Mouse (Mus musculus) embryonic facial prominence, embryonic 10.5 days (tissue): ENCODE data around the gene Rprd2. TPM values are rescaled to one million over a fixed set of nuclear protein-coding genes. Genes with fewer than 3 reads are reported as not detected.

Experiments
- DNase-seq: peaks from one replicate; pipeline ENCODE4 v3.0.0-alpha.2; 2017; ENCODE audit warnings: low spot score
- H3K27ac ChIP-seq: fragments of 300-500 bp; sonication (generic); replicated peaks from 2 replicates; pipeline ENCODE4 v1.5.1; 2016; ENCODE audit warnings: mild to moderate bottlenecking
- H3K27me3 ChIP-seq: fragments of 300-500 bp; sonication (generic); replicated peaks from 2 replicates; pipeline ENCODE4 v1.6.1; 2016; ENCODE audit warnings: low read depth, mild to moderate bottlenecking; ENCODE audit not compliant: poor library complexity, severe bottlenecking
- H3K36me3 ChIP-seq: fragments of 300-500 bp; sonication (generic); replicated peaks from 2 replicates; pipeline ENCODE4 v1.6.1; 2016; ENCODE audit warnings: mild to moderate bottlenecking, moderate library complexity
- H3K4me1 ChIP-seq: fragments of 300-500 bp; sonication (generic); 2 replicates; pipeline ENCODE4 v1.6.1; 2016
- H3K4me3 ChIP-seq: fragments of 300-500 bp; sonication (generic); 2 replicates; pipeline ENCODE4 v1.5.1; 2016; ENCODE audit warnings: mild to moderate bottlenecking, moderate library complexity
- H3K9me3 ChIP-seq: fragments of 300-500 bp; sonication (generic); 2 replicates; pipeline ENCODE4 v1.6.1; 2016; ENCODE audit warnings: mild to moderate bottlenecking
- WGBS: fragments of 180-500 bp; shearing (Covaris S2); methylation state at CpG from one replicate; pipeline ENCODE4 v1.1.7; 2016; 5-methylcytosine and 5-hydroxymethylcytosine counted together
- microRNA-seq: library from miRNA; unstranded; fragments of <30 nt; microRNA quantifications from one replicate; pipeline ENCODE4, GENCODE M21; 2017
- polyA plus RNA-seq: library from polyadenylated mRNA; unstranded; fragments of >200 nt; fragmentation: Nextera tagmentation; extraction: Ambion mirVana; gene quantifications from 2 replicates; pipeline ENCODE4 v1.2.1, GENCODE M21; 2016

Gene Rprd2
- polyA plus RNA-seq, 1 experiment from 2014 or later = 25.7 TPM

- 79% methylated on average over 7 of the region's 7 CpGs for WGBS
- Histone ChIP-seq H3K36me3 (peaks cover 18% of the 10 kb centered on the region), H3K4me3 (no peak overlapping the region), H3K9me3 (no peaks in the 10 kb centered on the region), H3K4me1 (peaks cover 7% of the 10 kb centered on the region; the same call in 1 of the 2 replicates), H3K27ac (no peak overlapping the region), H3K27me3 (no peaks in the 10 kb centered on the region)
- DNase-seq = no peak
Observed at GRCm38 (mm10) chr3:95730431-95730830, 88.2 kb downstream of the Rprd2 start.

GRCm38 (mm10) chr3:95728906-95729305, 89.8 kb downstream of the Rprd2 start:
- H3K27me3 ChIP-seq = no peaks in the 10 kb centered on the region
- 81% methylated on average over 2 of the region's 2 CpGs for WGBS

GRCm38 (mm10) chr3:95726696-95727358, 91.8 kb downstream of the Rprd2 start:
- Histone ChIP-seq H3K27ac (no peak overlapping the region), H3K27me3 (no peaks in the 10 kb centered on the region), H3K36me3 (no peaks in the 10 kb centered on the region), H3K9me3 (no peaks in the 10 kb centered on the region), H3K4me1 (peaks cover 3% of the 10 kb centered on the region; the same call in 1 of the 2 replicates), H3K4me3 (no peak overlapping the region)
- 61% methylated on average over 7 of the region's 7 CpGs for WGBS
- no peak for DNase-seq

More at GRCm38 (mm10) chr3:95728906-95729305, 89.8 kb downstream of the Rprd2 start:
- Histone ChIP-seq H3K27ac (no peak overlapping the region), H3K4me1 (peaks cover 3% of the 10 kb centered on the region; the same call in 1 of the 2 replicates), H3K4me3 (no peak overlapping the region), H3K36me3 (peaks cover 2% of the 10 kb centered on the region), H3K9me3 (no peaks in the 10 kb centered on the region)
- DNase-seq = no peak

- Histone ChIP-seq H3K27ac (no peak overlapping the region), H3K4me1 (peaks cover 3% of the 10 kb centered on the region; the same call in 1 of the 2 replicates), H3K27me3 (no peaks in the 10 kb centered on the region), H3K9me3 (no peaks in the 10 kb centered on the region), H3K4me3 (no peak overlapping the region), H3K36me3 (no peaks in the 10 kb centered on the region)
- WGBS = 86% methylated on average over 7 of the region's 7 CpGs
- no peak for DNase-seq
Observed at GRCm38 (mm10) chr3:95725863-95726262, 92.8 kb downstream of the Rprd2 start.

- 80% methylated on average over 3 of the region's 3 CpGs for WGBS
- Histone ChIP-seq H3K27ac (no peak overlapping the region), H3K4me1 (peaks cover 3% of the 10 kb centered on the region; the same call in 1 of the 2 replicates), H3K9me3 (no peaks in the 10 kb centered on the region), H3K4me3 (no peak overlapping the region), H3K27me3 (no peaks in the 10 kb centered on the region), H3K36me3 (no peaks in the 10 kb centered on the region)
- DNase-seq = no peak
Observed at GRCm38 (mm10) chr3:95722386-95722785, 96.3 kb downstream of the Rprd2 start.

- WGBS = 87% methylated on average over 2 of the region's 2 CpGs
Observed at GRCm38 (mm10) chr3:95718153-95718552, 100.5 kb downstream of the Rprd2 start.

GRCm38 (mm10) chr3:95716075-95716474, 102.6 kb downstream of the Rprd2 start:
- Histone ChIP-seq H3K4me3 (no peak overlapping the region), H3K4me1 (no peaks in the 10 kb centered on the region), H3K36me3 (0 out of 2 replicates have a peak, but pooled peaks cover 9% of the 10 kb centered on the region), H3K9me3 (peaks cover 9% of the 10 kb centered on the region; the same call in 1 of the 2 replicates), H3K27ac (no peak overlapping the region), H3K27me3 (no peaks in the 10 kb centered on the region)
- WGBS = 79% methylated on average over 1 of the region's 1 CpGs
- no peak for DNase-seq

More at GRCm38 (mm10) chr3:95718153-95718552, 100.5 kb downstream of the Rprd2 start:
- H3K9me3 ChIP-seq = peaks cover 3% of the 10 kb centered on the region; the same call in 1 of the 2 replicates
- H3K27me3 ChIP-seq = no peaks in the 10 kb centered on the region
- H3K4me3 ChIP-seq = no peak overlapping the region
- H3K36me3 ChIP-seq = 0 out of 2 replicates have a peak, but pooled peaks cover 5% of the 10 kb centered on the region
- no peak for DNase-seq
- H3K4me1 ChIP-seq = no peaks in the 10 kb centered on the region
- H3K27ac ChIP-seq = no peak overlapping the region

Small RNA genes lying within 50 kb of the gene (microRNA-seq; reads per million reads assigned to microRNA genes)
- not detected for gene Mir7014

Other genes with a start within 250 kb of the Rprd2 start
- 29.7 and 30.3 TPM in 2 replicates for gene Golph3l, start 229.9 kb downstream of the Rprd2 start, polyA plus RNA-seq
- gene Ensa, start 193.9 kb downstream of the Rprd2 start, polyA plus RNA-seq = 79.1 and 79.7 TPM in 2 replicates
- 49.5 and 50.0 TPM in 2 replicates for gene Mcl1, start 160.1 kb downstream of the Rprd2 start, polyA plus RNA-seq
- gene Adamtsl4, start 130.9 kb downstream of the Rprd2 start, polyA plus RNA-seq = 1.00 and 1.6 TPM in 2 replicates
- 9.7 and 10.9 TPM in 2 replicates for gene Ecm1, start 79.3 kb downstream of the Rprd2 start, polyA plus RNA-seq
- 65.5 and 71.5 TPM in 2 replicates for gene Tars2, start 58.7 kb downstream of the Rprd2 start, polyA plus RNA-seq
- gene Prpf3, start 37.0 kb upstream of the Rprd2 start, polyA plus RNA-seq = 74.5 and 75.6 TPM in 2 replicates
- 374 and 377 TPM in 2 replicates for gene Mrps21, start 52.7 kb upstream of the Rprd2 start, polyA plus RNA-seq
- 11.5 and 13.4 TPM in 2 replicates for gene Ciart, start 63.4 kb upstream of the Rprd2 start, polyA plus RNA-seq
- 7.6 and 10.2 TPM in 2 replicates for gene BC028528, start 73.1 kb upstream of the Rprd2 start, polyA plus RNA-seq
- 33.4 and 36.1 TPM in 2 replicates for gene Aph1a, start 75.1 kb upstream of the Rprd2 start, polyA plus RNA-seq
- gene Car14, start 85.8 kb upstream of the Rprd2 start, polyA plus RNA-seq = 120 and 133 TPM in 2 replicates
- 369 and 371 TPM in 2 replicates for gene Anp32e, start 110.4 kb upstream of the Rprd2 start, polyA plus RNA-seq
- 73.2 and 78.5 TPM in 2 replicates for gene Plekho1, start 177.1 kb upstream of the Rprd2 start, polyA plus RNA-seq
- 22.4 and 26.5 TPM in 2 replicates for gene Vps45, start 239.6 kb upstream of the Rprd2 start, polyA plus RNA-seq